Mouse (Mus musculus): ENCODE data around the gene Ndufa13. TPM values are rescaled to one million over a fixed set of nuclear protein-coding genes. Genes with fewer than 3 reads are reported as not detected.

Ndufa13 gene
- polyA plus RNA-seq, 1 experiment, result 184 TPM

DNA sequence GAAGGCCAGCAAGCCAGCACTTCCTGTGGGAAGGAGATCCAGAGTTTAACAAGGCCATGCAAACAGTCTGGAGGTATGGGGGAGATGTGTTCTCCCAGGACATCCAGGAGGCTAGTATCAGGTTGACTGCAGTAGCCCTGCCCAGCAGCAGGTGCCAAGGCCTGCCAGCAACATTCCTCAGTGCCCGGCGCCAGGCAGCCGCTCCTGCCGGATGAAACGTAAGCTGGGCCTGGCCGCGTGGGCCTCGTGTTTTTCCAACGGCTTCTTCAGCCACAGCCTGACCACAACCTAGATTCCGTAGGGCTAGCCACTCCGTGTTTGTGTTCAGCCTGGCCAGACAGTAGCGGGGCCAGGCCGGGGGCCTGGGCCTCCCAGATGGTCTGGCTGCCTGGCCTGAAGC lies 27.7 kb downstream of the Ndufa13 start:
- Histone ChIP-seq H3K27ac (ENCODE audit: insufficient read depth, low read length) (no peak overlapping the region), H3K4me1 (ENCODE audit: control insufficient read depth, insufficient read depth, low read length) (peaks cover 3% of the 10 kb centered on the region; the same call in 1 of the 2 replicates), H3K4me3 (ENCODE audit: insufficient read depth, low read length) (no peak overlapping the region)
- no peak for TF ChIP-seq POLR2A (IDR thresholded peaks at IDR 0.05; ENCODE audit: extremely low read depth, insufficient read depth, low read length)

DNA sequence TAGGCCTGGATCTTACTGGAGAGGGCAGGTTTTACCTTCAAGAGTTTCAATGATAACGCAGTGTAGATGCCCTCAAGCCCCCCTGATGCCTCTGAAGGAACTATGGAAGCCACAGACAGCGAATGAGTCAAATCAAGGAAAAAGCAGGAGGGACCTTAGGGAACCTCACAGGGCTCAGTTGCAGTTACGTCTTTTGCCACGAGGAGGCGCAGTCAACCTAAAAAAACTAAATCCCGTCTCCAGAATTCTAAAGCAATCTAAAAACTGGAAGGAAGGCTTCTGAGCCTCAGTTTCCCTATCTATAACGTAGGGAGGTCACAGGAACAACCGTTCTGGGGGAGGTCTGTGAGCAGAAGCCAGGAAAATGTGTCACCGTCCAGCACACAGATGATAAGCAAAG lies 28.2 kb downstream of the Ndufa13 start:
- H3K27ac ChIP-seq (ENCODE audit: insufficient read depth, low read length), result no peak overlapping the region
- H3K4me1 ChIP-seq (ENCODE audit: control insufficient read depth, insufficient read depth, low read length), result peaks cover 3% of the 10 kb centered on the region; the same call in 1 of the 2 replicates
- TF ChIP-seq POLR2A (IDR thresholded peaks at IDR 0.05; ENCODE audit: extremely low read depth, insufficient read depth, low read length) (no peak), CTCF (IDR thresholded peaks at IDR 0.05; ENCODE audit: extremely low read depth, insufficient read depth, low read length) (peak; percentile 86)
- no peak overlapping the region for H3K4me3 ChIP-seq (ENCODE audit: insufficient read depth, low read length)

DNA sequence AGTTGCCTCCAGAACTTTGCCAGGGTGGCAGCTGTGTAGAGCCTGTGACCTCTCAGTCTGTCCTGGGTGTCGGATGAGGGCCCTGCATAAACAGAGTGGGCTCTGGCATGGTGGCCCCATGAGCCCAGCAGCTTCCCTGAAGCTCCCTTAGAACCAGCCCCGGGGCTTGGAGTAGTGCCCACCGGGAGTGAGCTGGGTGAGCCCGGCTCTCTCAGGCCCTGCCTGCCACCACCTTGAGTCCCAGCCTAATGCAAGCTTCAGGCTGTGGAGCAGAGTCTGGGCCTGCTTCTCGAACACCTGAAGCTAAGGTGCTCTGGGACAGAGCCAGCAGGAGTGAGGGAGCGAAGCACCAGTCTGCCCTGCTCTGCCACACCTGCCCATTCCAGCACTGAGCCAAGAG lies 31.5 kb downstream of the Ndufa13 start:
- Histone ChIP-seq H3K4me1 (ENCODE audit: control insufficient read depth, insufficient read depth, low read length) (peaks cover 3% of the 10 kb centered on the region; the same call in 1 of the 2 replicates), H3K4me3 (ENCODE audit: insufficient read depth, low read length) (no peak overlapping the region), H3K27ac (ENCODE audit: insufficient read depth, low read length) (no peak overlapping the region)
- TF ChIP-seq POLR2A (IDR thresholded peaks at IDR 0.05; ENCODE audit: extremely low read depth, insufficient read depth, low read length) (no peak), CTCF (IDR thresholded peaks at IDR 0.05; ENCODE audit: extremely low read depth, insufficient read depth, low read length) (no peak)

DNA sequence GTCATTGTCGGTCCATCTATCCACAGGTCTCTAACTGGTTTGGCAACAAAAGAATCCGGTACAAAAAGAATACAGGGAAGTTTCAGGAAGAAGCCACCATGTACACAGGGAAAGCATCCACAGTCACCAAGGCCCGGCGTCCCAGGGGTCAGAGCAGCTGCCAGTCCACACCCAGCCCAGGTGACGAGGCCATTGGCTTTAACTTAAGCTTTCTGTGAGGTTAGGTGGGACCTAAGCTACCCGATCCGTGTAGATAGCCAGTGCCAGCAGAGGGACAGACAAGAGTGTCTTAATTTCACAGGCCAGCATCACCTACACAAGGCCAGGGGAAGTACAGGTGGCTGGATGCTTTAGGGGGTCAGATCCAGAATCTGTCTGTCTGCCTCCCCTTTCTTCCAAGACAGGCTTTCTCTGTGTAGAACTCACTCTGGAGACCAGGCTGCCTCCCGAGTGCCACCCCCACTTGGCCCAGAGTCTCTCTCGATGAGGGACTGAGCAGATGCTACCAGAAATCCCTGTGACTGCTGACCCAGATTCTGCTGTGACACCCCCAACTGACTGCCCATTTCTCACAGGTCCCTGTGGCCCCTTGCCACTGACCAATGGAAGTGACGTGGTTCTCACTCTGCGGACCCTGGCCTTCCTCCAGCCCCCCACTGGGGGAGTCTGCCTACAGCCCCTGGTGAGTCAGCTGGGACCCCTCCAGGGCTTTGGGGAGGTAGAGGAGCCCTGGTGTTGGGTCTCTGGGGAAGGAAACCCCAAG lies 32.2 kb downstream of the Ndufa13 start:
- TF ChIP-seq CTCF (IDR thresholded peaks at IDR 0.05; ENCODE audit: extremely low read depth, insufficient read depth, low read length), result no peak
- no peak for TF ChIP-seq POLR2A (IDR thresholded peaks at IDR 0.05; ENCODE audit: extremely low read depth, insufficient read depth, low read length)
- Histone ChIP-seq H3K4me3 (ENCODE audit: insufficient read depth, low read length) (no peak overlapping the region), H3K4me1 (ENCODE audit: control insufficient read depth, insufficient read depth, low read length) (peaks cover 3% of the 10 kb centered on the region; the same call in 1 of the 2 replicates), H3K27ac (ENCODE audit: insufficient read depth, low read length) (no peak overlapping the region)

DNA sequence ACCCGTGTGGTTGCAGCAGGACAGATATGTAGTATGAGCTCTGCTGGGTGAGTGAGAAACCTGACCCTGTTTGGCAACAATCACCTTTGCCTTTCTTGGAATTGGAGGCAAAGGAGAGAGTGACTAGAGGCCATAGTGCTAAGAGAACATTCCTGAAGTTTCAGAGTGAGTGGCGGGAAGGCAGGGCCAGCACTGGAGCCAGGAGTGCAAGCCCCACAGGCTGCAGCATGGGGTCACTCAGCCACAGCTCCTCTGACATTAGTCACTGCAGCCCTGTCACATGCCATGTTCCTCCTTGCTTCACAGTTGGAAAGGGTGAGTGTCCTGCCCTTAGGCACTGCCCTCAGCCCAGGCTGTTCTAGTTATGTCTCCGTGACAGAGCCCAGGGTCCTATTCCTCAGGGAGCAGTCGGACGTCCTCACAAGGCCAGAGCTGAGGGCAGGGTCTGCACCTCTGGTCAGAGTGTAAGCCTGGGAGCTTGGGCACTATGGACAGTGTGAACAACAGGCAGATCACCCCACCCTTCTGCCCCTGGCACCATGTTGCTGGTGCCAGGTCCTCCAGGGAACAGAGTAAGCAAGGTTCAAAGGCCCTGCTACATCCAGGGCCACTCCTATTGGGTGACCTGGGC lies 34.5 kb downstream of the Ndufa13 start:
- Histone ChIP-seq H3K4me1 (ENCODE audit: control insufficient read depth, insufficient read depth, low read length) (peaks cover 5% of the 10 kb centered on the region), H3K27ac (ENCODE audit: insufficient read depth, low read length) (no peak overlapping the region), H3K4me3 (ENCODE audit: insufficient read depth, low read length) (no peak overlapping the region)
- TF ChIP-seq CTCF (IDR thresholded peaks at IDR 0.05; ENCODE audit: extremely low read depth, insufficient read depth, low read length), result no peak
- TF ChIP-seq POLR2A (IDR thresholded peaks at IDR 0.05; ENCODE audit: extremely low read depth, insufficient read depth, low read length), result no peak

DNA sequence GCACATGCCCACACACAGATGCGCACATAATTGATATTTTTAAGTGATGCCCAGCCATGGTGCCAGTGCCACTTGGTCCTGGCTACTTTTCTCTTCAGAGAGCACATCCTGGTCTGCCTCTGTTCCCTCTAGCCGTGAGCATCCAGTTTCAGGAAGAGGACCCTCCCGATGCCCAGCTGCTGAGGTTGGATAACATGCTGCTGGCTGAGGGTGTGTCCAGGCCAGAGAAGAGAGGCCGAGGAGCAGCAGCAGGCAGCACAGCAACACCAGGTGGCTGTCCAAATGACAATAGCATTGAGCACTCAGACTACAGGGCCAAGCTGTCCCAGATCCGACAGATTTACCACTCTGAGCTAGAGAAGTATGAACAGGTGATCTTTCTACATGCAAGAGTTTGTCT lies 38.2 kb downstream of the Ndufa13 start:
- H3K27ac ChIP-seq (ENCODE audit: insufficient read depth, low read length), result no peak overlapping the region
- no peak overlapping the region for H3K4me3 ChIP-seq (ENCODE audit: insufficient read depth, low read length)
- peaks cover 2% of the 10 kb centered on the region for H3K4me1 ChIP-seq (ENCODE audit: control insufficient read depth, insufficient read depth, low read length)
- TF ChIP-seq POLR2A (IDR thresholded peaks at IDR 0.05; ENCODE audit: extremely low read depth, insufficient read depth, low read length) (no peak), CTCF (IDR thresholded peaks at IDR 0.05; ENCODE audit: extremely low read depth, insufficient read depth, low read length) (no peak)

DNA sequence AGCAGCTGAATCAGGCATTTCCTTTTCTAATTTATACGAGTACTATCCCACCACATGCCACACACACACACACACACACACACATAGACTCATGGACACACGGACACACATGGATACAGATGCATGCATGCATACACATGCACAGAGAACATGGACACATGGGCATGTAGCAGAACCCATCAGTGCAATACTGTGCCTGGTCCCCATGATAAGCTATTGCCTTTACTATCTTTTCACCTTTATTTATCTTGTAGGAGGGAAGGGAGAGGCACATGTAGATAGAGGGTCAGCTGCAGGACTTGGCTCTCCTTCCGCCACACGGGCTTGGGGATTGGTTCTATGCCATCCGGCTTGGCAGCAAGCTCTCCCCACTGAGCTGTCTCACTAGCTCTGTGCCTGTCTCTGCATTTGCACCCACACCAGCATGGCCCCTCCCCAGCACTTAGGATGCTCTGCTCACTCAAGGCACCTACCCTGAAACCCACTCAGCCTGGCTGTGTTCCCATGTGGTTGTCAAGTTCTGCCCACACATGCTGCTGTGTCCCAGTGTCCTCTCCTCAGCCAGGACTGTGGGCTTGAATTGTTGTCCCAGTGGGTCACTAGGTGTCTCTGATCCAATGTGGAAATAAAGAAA lies 38.9 kb downstream of the Ndufa13 start:
- Histone ChIP-seq H3K27ac (ENCODE audit: insufficient read depth, low read length) (no peak overlapping the region), H3K4me3 (ENCODE audit: insufficient read depth, low read length) (no peak overlapping the region), H3K4me1 (ENCODE audit: control insufficient read depth, insufficient read depth, low read length) (peaks cover 2% of the 10 kb centered on the region)
- TF ChIP-seq POLR2A (IDR thresholded peaks at IDR 0.05; ENCODE audit: extremely low read depth, insufficient read depth, low read length), result no peak
- no peak for TF ChIP-seq CTCF (IDR thresholded peaks at IDR 0.05; ENCODE audit: extremely low read depth, insufficient read depth, low read length)

DNA sequence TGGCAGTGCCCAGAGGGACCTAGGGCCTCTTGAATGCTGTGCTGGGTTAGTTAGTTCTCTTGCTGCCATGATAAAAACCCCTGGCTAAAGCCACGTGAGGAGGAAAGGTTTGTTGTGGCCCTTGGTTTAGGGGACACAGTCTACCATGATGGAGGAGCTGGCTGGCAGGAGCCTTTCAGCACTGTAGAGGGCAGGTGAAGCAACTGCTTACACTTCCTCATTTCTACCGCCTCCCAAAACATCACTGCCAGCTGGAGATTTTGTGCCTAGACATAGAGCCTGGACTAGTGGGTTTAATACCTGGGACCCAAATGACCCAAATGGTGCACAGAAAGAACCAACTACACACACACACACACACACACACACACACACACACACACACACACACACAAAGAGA lies 41.1 kb downstream of the Ndufa13 start:
- Histone ChIP-seq H3K27ac (ENCODE audit: insufficient read depth, low read length) (no peak overlapping the region), H3K4me3 (ENCODE audit: insufficient read depth, low read length) (no peak overlapping the region), H3K4me1 (ENCODE audit: control insufficient read depth, insufficient read depth, low read length) (peaks cover 2% of the 10 kb centered on the region)
- no peak for TF ChIP-seq CTCF (IDR thresholded peaks at IDR 0.05; ENCODE audit: extremely low read depth, insufficient read depth, low read length)
- no peak for TF ChIP-seq POLR2A (IDR thresholded peaks at IDR 0.05; ENCODE audit: extremely low read depth, insufficient read depth, low read length)

DNA sequence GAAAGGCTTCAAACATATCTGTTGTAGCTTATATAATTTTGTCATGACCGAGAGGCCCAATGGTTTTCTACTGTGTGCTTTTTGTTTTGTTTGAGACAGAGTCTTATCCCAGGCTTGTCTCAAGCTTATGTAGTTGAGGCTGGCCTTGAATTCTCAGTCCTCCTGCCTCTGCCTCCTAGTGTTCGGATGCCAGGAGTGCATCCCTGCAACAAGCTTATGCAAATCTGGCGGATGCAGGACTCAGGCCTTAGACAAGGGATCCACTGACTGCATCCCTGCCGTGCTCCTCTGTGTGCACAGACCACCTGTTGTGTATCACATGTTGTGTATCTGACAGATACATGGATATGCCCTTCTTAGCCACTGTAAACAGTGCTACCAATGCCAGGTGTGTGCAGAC lies 41.6 kb downstream of the Ndufa13 start:
- TF ChIP-seq POLR2A (IDR thresholded peaks at IDR 0.05; ENCODE audit: extremely low read depth, insufficient read depth, low read length) (no peak), CTCF (IDR thresholded peaks at IDR 0.05; ENCODE audit: extremely low read depth, insufficient read depth, low read length) (no peak)
- no peak overlapping the region for H3K27ac ChIP-seq (ENCODE audit: insufficient read depth, low read length)
- no peak overlapping the region for H3K4me3 ChIP-seq (ENCODE audit: insufficient read depth, low read length)
- H3K4me1 ChIP-seq (ENCODE audit: control insufficient read depth, insufficient read depth, low read length), result peaks cover 2% of the 10 kb centered on the region
